Mouse (Mus musculus): ENCODE measurements around the gene Kcnip1.

GRCm38 (mm10) chr11:33917574-33917973 lies 75.4 kb downstream of the Kcnip1 start:
- TF ChIP-seq TAL1 (IDR thresholded peaks at IDR 0.05; ENCODE audit: low read length) = no peak
- no peak for TF ChIP-seq GATA1 (IDR thresholded peaks at IDR 0.05; ENCODE audit: low read length)
